Mouse (Mus musculus): Measurements from ENCODE around the gene Hoxa4. TPM values are rescaled to one million over a fixed set of nuclear protein-coding genes. Genes with fewer than 3 reads are reported as not detected.
A peak's percentile ranks its signal among the peaks of the same experiment; 100 is the strongest.

Hoxa4 gene
- polyA plus RNA-seq, 1 experiment from 2014 or later = 1.6 TPM

- Histone ChIP-seq H3K4me2 (ENCODE audit: low read depth, low read length) (peak overlapping the region; percentile 60), H3K4me1 (ENCODE audit: control insufficient read depth, insufficient read depth, low read length) (peaks cover 30% of the 10 kb centered on the region), H3K9ac (replicated peaks; ENCODE audit: low read depth, low read length) (no peak overlapping the region), H3K27ac (ENCODE audit: low read depth, low read length) (no peak overlapping the region), H3K9me3 (ENCODE audit: control insufficient read depth, low read length) (no peaks in the 10 kb centered on the region), H3K4me3 (ENCODE audit: low read depth, low read length) (peak overlapping the region; percentile 81; the same call in 1 of the 2 replicates), H3K27me3 (ENCODE audit: control insufficient read depth, insufficient read depth, low read length) (no peaks in the 10 kb centered on the region), H3K36me3 (ENCODE audit: control insufficient read depth, insufficient read depth, low read length) (no peaks in the 10 kb centered on the region)
- 5% methylated on average over 20 of the region's 20 CpGs for WGBS
- ATAC-seq (ENCODE audit: low read depth) = no peak
Measured at GRCm38 (mm10) chr6:52156551-52157200, 34.9 kb downstream of the Hoxa4 start.

DNA sequence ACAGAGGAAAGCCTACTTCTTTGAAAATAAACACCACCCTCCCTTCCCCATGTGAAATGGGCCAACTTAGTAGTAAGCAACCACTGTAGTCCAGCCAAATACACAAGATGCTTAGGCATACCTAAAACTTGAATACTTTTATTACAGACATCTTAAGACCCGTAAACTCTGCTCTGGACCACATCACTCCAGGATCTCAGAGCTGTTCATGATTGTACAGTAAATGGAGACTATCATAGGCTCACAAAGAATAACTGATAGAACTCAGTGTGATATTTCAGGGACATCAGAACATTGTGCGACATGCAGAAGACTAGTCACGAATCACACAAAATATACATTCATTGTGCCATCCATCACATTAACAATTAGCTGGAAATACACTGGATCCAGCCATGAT, 36.1 kb downstream of the Hoxa4 start:
- Histone ChIP-seq H3K36me3 (ENCODE audit: control insufficient read depth, insufficient read depth, low read length) (no peaks in the 10 kb centered on the region), H3K4me1 (ENCODE audit: control insufficient read depth, insufficient read depth, low read length) (peaks cover 23% of the 10 kb centered on the region), H3K27ac (ENCODE audit: low read depth, low read length) (no peak overlapping the region), H3K9me3 (ENCODE audit: control insufficient read depth, low read length) (no peaks in the 10 kb centered on the region), H3K27me3 (ENCODE audit: control insufficient read depth, insufficient read depth, low read length) (no peaks in the 10 kb centered on the region), H3K4me3 (ENCODE audit: low read depth, low read length) (no peak overlapping the region), H3K9ac (replicated peaks; ENCODE audit: low read depth, low read length) (no peak overlapping the region), H3K4me2 (ENCODE audit: low read depth, low read length) (peak overlapping the region; percentile 60; the same call in 1 of the 2 replicates)
- WGBS = 45% methylated on average over 3 of the region's 3 CpGs
- no peak for ATAC-seq (ENCODE audit: low read depth)

GRCm38 (mm10) chr6:52154044-52154443, 37.5 kb downstream of the Hoxa4 start:
- H3K4me3 ChIP-seq (ENCODE audit: low read depth, low read length) = no peak overlapping the region
- H3K9me3 ChIP-seq (ENCODE audit: control insufficient read depth, low read length) = no peaks in the 10 kb centered on the region
- ATAC-seq (ENCODE audit: low read depth) = no peak
- H3K36me3 ChIP-seq (ENCODE audit: control insufficient read depth, insufficient read depth, low read length) = no peaks in the 10 kb centered on the region
- H3K27me3 ChIP-seq (ENCODE audit: control insufficient read depth, insufficient read depth, low read length) = no peaks in the 10 kb centered on the region
- H3K9ac ChIP-seq (replicated peaks; ENCODE audit: low read depth, low read length) = no peak overlapping the region
- WGBS = 28% methylated on average over 5 of the region's 5 CpGs
- peaks cover 9% of the 10 kb centered on the region for H3K4me1 ChIP-seq (ENCODE audit: control insufficient read depth, insufficient read depth, low read length)
- H3K4me2 ChIP-seq (ENCODE audit: low read depth, low read length) = no peak overlapping the region
- H3K27ac ChIP-seq (ENCODE audit: low read depth, low read length) = no peak overlapping the region

GRCm38 (mm10) chr6:52153270-52153669, 38.3 kb downstream of the Hoxa4 start:
- no peak overlapping the region for H3K27ac ChIP-seq (ENCODE audit: low read depth, low read length)
- H3K4me1 ChIP-seq (ENCODE audit: control insufficient read depth, insufficient read depth, low read length) = peaks cover 5% of the 10 kb centered on the region; the same call in 1 of the 2 replicates
- H3K9ac ChIP-seq (replicated peaks; ENCODE audit: low read depth, low read length) = no peak overlapping the region
- H3K27me3 ChIP-seq (ENCODE audit: control insufficient read depth, insufficient read depth, low read length) = no peaks in the 10 kb centered on the region
- no peak overlapping the region for H3K4me2 ChIP-seq (ENCODE audit: low read depth, low read length)
- H3K36me3 ChIP-seq (ENCODE audit: control insufficient read depth, insufficient read depth, low read length) = no peaks in the 10 kb centered on the region
- ATAC-seq (ENCODE audit: low read depth) = no peak
- no peak overlapping the region for H3K4me3 ChIP-seq (ENCODE audit: low read depth, low read length)
- 10% methylated on average over 6 of the region's 6 CpGs for WGBS
- no peaks in the 10 kb centered on the region for H3K9me3 ChIP-seq (ENCODE audit: control insufficient read depth, low read length)

GRCm38 (mm10) chr6:52152226-52153193, 39.0 kb downstream of the Hoxa4 start:
- no peak for ATAC-seq (ENCODE audit: low read depth)
- H3K27me3 ChIP-seq (ENCODE audit: control insufficient read depth, insufficient read depth, low read length) = no peaks in the 10 kb centered on the region

DNA sequence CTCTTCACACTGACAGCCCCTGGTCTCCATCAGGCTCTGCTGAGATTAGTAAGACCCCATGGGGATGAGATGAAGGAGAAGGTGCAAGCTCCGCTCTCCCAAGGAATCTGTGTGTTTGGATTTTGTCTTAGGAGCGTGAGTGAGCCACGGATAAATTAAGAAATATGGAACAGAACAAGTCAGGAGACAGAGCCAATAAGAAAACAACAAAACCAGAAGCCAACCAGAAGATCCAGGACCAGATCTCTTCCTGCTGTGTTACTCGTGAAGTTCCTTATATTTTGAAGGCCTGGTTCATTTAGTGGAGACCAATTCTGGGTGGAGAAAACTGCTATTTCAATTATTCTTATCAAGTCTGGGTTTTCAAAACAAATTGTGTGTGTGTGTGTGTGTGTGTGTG, 40.0 kb downstream of the Hoxa4 start:
- 56% methylated on average over 4 of the region's 4 CpGs for WGBS
- no peaks in the 10 kb centered on the region for H3K36me3 ChIP-seq (ENCODE audit: control insufficient read depth, insufficient read depth, low read length)
- H3K4me1 ChIP-seq (ENCODE audit: control insufficient read depth, insufficient read depth, low read length) = no peaks in the 10 kb centered on the region; the same call in 1 of the 2 replicates
- H3K9ac ChIP-seq (replicated peaks; ENCODE audit: low read depth, low read length) = no peak overlapping the region
- ATAC-seq (ENCODE audit: low read depth) = no peak
- H3K4me3 ChIP-seq (ENCODE audit: low read depth, low read length) = no peak overlapping the region
- no peaks in the 10 kb centered on the region for H3K27me3 ChIP-seq (ENCODE audit: control insufficient read depth, insufficient read depth, low read length)
- no peak overlapping the region for H3K4me2 ChIP-seq (ENCODE audit: low read depth, low read length)
- H3K9me3 ChIP-seq (ENCODE audit: control insufficient read depth, low read length) = no peaks in the 10 kb centered on the region
- H3K27ac ChIP-seq (ENCODE audit: low read depth, low read length) = no peak overlapping the region

More at GRCm38 (mm10) chr6:52152226-52153193, 39.0 kb downstream of the Hoxa4 start:
- no peak overlapping the region for H3K4me3 ChIP-seq (ENCODE audit: low read depth, low read length)
- H3K9ac ChIP-seq (replicated peaks; ENCODE audit: low read depth, low read length) = no peak overlapping the region
- no peak overlapping the region for H3K27ac ChIP-seq (ENCODE audit: low read depth, low read length)
- no peaks in the 10 kb centered on the region for H3K36me3 ChIP-seq (ENCODE audit: control insufficient read depth, insufficient read depth, low read length)
- no peak overlapping the region for H3K4me2 ChIP-seq (ENCODE audit: low read depth, low read length)
- 18% methylated on average over 16 of the region's 16 CpGs for WGBS
- H3K9me3 ChIP-seq (ENCODE audit: control insufficient read depth, low read length) = no peaks in the 10 kb centered on the region
- peaks cover 3% of the 10 kb centered on the region; the same call in 1 of the 2 replicates for H3K4me1 ChIP-seq (ENCODE audit: control insufficient read depth, insufficient read depth, low read length)

DNA sequence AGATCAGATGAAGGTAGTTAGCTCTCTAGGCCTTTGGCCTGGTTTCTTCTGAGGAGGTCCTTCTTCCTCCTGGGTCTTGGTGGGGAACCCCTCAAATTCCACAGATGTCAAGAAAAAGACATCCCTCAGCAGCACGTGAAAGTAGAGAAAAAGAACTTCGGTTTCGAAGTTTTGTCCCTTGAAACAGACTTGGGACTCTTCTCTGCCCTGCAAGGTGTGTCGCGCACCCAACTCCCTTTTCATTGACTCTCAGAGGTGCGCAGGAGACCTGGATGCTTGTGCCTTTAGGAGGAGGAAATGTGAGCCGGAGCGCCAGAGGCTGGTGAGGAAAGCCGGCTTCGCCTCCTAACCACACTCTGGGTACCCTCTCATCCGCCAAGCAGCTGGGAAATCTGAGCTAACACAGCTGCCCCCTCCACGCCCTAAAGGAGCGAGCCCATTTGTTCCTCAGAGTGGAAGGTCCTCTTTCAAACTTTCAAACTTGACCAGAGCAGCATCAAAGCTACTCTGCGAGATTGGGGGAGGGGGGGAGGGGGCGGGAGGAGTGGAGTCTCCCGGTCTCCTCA, 41.1 kb downstream of the Hoxa4 start:
- H3K9me3 ChIP-seq (ENCODE audit: control insufficient read depth, low read length) = no peaks in the 10 kb centered on the region
- H3K36me3 ChIP-seq (ENCODE audit: control insufficient read depth, insufficient read depth, low read length) = no peaks in the 10 kb centered on the region
- no peak overlapping the region for H3K4me3 ChIP-seq (ENCODE audit: low read depth, low read length)
- no peak overlapping the region for H3K4me2 ChIP-seq (ENCODE audit: low read depth, low read length)
- no peaks in the 10 kb centered on the region for H3K27me3 ChIP-seq (ENCODE audit: control insufficient read depth, insufficient read depth, low read length)
- no peak overlapping the region for H3K9ac ChIP-seq (replicated peaks; ENCODE audit: low read depth, low read length)
- H3K27ac ChIP-seq (ENCODE audit: low read depth, low read length) = no peak overlapping the region
- no peaks in the 10 kb centered on the region; the same call in 1 of the 2 replicates for H3K4me1 ChIP-seq (ENCODE audit: control insufficient read depth, insufficient read depth, low read length)
- WGBS = 8% methylated on average over 16 of the region's 16 CpGs
- no peak; the same call in 1 of the 2 replicates for ATAC-seq (ENCODE audit: low read depth)

Measured in neural tube, embryonic 14.5 days (tissue).